Mouse (Mus musculus): ENCODE measurements around the gene Shisal2a. TPM values are rescaled to one million over a fixed set of nuclear protein-coding genes. Genes with fewer than 3 reads are reported as not detected.

Shisal2a gene
- 1.4 and 2.6 TPM in 2 replicates for polyA plus RNA-seq (2015; fragmentation: Nextera tagmentation; extraction: Ambion mirVana)

DNA sequence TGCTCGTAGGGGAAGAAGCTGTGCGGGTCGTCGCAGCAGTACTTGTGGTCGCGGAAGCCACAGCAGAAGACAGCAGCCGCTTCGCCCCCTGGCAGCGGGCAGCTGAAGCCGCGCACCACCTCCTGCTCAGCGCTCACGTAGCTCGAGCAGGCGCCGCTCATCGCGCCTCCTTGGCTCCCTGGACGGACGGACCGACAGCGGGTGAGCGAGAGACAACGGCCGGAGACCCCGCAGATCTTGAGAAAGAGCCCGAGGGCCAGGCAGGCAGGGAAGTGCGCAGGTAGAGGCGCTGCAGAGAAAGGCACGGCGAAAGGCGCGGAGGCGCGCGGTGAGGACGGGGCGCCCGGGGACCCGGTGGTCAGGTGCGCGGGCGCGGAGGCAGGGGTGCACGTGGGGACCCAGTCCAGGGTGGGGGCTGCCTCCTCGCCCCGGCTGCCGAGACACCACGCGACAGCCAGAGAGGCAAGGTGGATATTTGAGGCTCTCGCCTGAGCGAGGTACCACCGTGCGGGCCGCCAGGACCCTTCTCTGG, at the start of gene Shisal2a:
Gene Shisal2a, minus strand, starts transcription at position 167 of the 532 bp plus-strand sequence.
- peak within 1 kb of the TSS; percentile 51 for H3K4me3 ChIP-seq
- WGBS, result 1% methylated on average over 55 of the region's 55 CpGs

GRCm38 (mm10) chr4:108431561-108431936, 48.4 kb upstream of the Shisal2a start:
- no peaks in the 10 kb centered on the region for H3K36me3 ChIP-seq (ENCODE audit: poor library complexity, severe bottlenecking)
- ATAC-seq, result no peak
- H3K9ac ChIP-seq, result no peak overlapping the region
- H3K27ac ChIP-seq, result peak overlapping the region; percentile 87
- H3K27me3 ChIP-seq, result no peaks in the 10 kb centered on the region
- H3K4me2 ChIP-seq, result peak overlapping the region; percentile 24
- no peak overlapping the region for H3K4me3 ChIP-seq
- H3K9me3 ChIP-seq (replicated peaks), result no peaks in the 10 kb centered on the region
- H3K4me1 ChIP-seq, result peaks cover 33% of the 10 kb centered on the region
- WGBS, result 20% methylated on average over 2 of the region's 2 CpGs

More for the DNA sequence above, at the start of gene Shisal2a:
- Histone ChIP-seq H3K36me3 (ENCODE audit: poor library complexity, severe bottlenecking) (no peaks in the 10 kb centered on the region), H3K4me2 (peak within 1 kb of the TSS; percentile 78), H3K9me3 (replicated peaks) (no peaks in the 10 kb centered on the region), H3K27ac (no peak within 1 kb of the TSS), H3K27me3 (peaks cover 33% of the 10 kb centered on the region), H3K4me1 (peaks cover 14% of the 10 kb centered on the region), H3K9ac (peak within 1 kb of the TSS; percentile 72)
- ATAC-seq, result peak; percentile 46

DNA sequence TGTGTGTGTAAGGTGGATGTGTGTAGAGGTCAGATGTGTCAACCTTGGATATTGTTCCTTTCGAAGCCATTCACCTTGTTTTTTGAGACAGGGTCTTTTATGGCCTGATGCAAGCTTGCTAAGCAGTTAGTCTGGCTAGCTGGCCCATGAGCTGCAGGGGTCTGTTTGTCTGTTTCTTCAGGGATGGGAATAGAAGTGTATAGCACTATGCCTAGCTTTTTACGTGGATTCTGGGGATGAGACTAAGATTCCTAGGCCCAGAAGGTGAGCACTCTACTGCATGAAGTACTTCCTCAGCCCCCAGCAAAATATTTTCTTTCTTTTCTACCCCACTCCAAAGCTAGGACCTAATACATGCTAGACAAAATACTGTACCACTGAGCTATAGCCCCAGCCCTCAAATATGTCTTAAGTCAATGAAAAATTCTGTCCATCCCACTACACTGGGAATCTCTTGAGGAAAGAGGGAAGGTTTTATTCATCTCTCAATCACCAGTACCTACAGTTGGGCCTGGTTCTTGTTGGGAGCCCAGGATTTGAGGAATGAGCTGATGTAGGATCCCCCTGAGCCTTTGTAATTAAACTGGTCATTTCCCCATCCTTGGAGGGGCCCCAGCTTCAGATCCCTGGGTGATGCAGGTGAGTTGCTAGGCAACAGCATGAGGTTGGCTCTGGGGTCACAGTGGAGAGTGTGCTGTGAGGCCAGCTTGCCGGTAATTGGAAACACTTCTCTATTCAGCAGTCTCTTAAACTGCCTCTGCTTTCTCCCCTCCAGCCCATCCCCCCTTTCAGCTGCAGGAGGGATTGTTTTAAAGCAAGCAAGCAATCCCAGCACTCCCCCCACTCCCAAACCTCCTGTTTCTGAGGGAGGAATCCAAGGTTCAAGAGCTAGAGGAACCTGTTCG, 47.8 kb upstream of the Shisal2a start:
- H3K36me3 ChIP-seq (ENCODE audit: poor library complexity, severe bottlenecking), result no peaks in the 10 kb centered on the region
- peak overlapping the region; percentile 87 for H3K27ac ChIP-seq
- 8% methylated on average over 4 of the region's 4 CpGs for WGBS
- H3K9ac ChIP-seq, result no peak overlapping the region
- no peak overlapping the region for H3K4me3 ChIP-seq
- no peaks in the 10 kb centered on the region for H3K27me3 ChIP-seq
- H3K9me3 ChIP-seq (replicated peaks), result no peaks in the 10 kb centered on the region
- peak overlapping the region; percentile 24 for H3K4me2 ChIP-seq
- peaks cover 33% of the 10 kb centered on the region for H3K4me1 ChIP-seq
- ATAC-seq, result peak; percentile 92

DNA sequence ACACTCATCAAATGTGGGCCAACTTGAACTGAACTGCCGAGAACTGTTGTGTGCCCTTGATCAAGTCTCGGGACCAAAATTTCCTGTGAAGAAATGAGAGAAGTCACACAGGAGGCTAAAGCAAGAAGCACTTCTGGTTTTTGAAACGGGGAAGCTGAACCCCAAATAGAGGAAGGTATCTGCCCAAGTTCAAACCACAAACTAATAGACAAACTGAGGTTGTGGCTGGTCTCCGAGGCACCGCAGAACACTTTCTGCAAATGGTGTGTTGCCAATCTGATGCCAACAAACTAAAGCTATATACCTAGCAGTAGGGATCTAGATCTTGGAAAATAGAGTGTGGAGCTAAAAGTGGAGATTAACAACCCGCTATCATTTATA, 45.2 kb upstream of the Shisal2a start:
- peaks cover 29% of the 10 kb centered on the region for H3K4me1 ChIP-seq
- H3K27ac ChIP-seq, result no peak overlapping the region
- no peak overlapping the region for H3K4me3 ChIP-seq
- H3K4me2 ChIP-seq, result no peak overlapping the region
- H3K9ac ChIP-seq, result no peak overlapping the region
- no peak for ATAC-seq
- no peaks in the 10 kb centered on the region for H3K36me3 ChIP-seq (ENCODE audit: poor library complexity, severe bottlenecking)
- H3K9me3 ChIP-seq (replicated peaks), result no peaks in the 10 kb centered on the region
- no peaks in the 10 kb centered on the region for H3K27me3 ChIP-seq
- WGBS, result 87% methylated on average over 6 of the region's 6 CpGs

GRCm38 (mm10) chr4:108427719-108428340, 44.7 kb upstream of the Shisal2a start:
- Histone ChIP-seq H3K4me3 (no peak overlapping the region), H3K27me3 (no peaks in the 10 kb centered on the region), H3K9ac (no peak overlapping the region), H3K9me3 (replicated peaks) (no peaks in the 10 kb centered on the region), H3K27ac (no peak overlapping the region), H3K4me1 (peaks cover 24% of the 10 kb centered on the region), H3K4me2 (no peak overlapping the region), H3K36me3 (ENCODE audit: poor library complexity, severe bottlenecking) (no peaks in the 10 kb centered on the region)
- ATAC-seq, result no peak
- WGBS, result 82% methylated on average over 11 of the region's 11 CpGs

DNA sequence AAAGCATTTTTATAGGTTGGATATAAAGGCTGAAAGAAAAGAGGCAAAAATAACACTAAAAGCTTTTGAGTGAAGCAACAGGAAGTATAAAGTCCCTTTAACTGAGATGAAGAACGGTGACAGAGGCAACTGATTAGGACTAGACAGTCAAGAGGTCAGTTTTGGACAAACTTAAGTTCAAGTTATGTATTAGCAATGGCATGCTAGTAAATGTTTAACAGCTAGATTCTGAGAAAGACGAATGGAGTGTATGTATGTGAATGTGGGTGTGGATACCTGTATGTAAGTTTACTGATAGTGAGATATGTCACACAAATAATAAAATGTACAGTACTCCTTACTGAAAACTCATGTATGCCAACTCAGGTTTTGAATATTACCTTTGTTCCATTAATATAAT, 41.4 kb upstream of the Shisal2a start:
- Histone ChIP-seq H3K4me2 (no peak overlapping the region), H3K27me3 (no peaks in the 10 kb centered on the region), H3K4me3 (no peak overlapping the region), H3K27ac (no peak overlapping the region), H3K9ac (no peak overlapping the region), H3K36me3 (ENCODE audit: poor library complexity, severe bottlenecking) (no peaks in the 10 kb centered on the region), H3K4me1 (no peaks in the 10 kb centered on the region), H3K9me3 (replicated peaks) (no peaks in the 10 kb centered on the region)
- ATAC-seq, result no peak
- WGBS, result 91% methylated on average over 2 of the region's 2 CpGs

- ATAC-seq, result no peak
- 35% methylated on average over 8 of the region's 8 CpGs for WGBS
- no peak overlapping the region for H3K4me3 ChIP-seq
These were observed 24.5 kb upstream of the Shisal2a start for GRCm38 (mm10) chr4:108407621-108408020.

DNA sequence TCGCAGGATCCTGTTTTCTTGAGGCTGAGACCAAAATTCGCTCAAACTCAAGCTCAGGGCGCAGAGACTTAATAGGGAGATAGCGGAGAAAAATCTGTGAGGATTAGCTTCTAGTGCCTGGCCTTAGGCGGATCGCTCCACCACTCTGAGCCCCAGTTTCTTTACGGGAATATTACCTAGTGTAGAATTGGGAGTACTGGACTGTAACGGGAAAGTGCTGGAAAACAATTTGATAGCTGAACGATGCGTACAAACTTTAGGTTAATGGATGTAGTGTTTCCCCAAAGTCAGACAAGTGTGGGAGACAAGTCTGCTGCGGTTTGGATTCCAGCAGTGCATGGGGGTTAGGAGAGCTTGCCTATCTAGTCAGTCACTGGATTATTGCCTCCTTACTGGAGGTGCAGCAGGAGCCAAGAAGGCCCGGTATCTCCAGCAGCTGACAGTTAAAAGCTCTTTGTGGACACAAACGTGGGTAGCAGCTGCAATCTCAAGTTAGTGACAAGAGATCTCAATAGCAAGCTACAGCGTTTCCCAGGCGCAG, 23.8 kb upstream of the Shisal2a start, which contains the start of gene Gpx7:
Gene Gpx7, minus strand, starts transcription at position 101 of the 541 bp plus-strand sequence.
- peaks cover 19% of the 10 kb centered on the region for H3K4me1 ChIP-seq
- no peaks in the 10 kb centered on the region for H3K36me3 ChIP-seq (ENCODE audit: poor library complexity, severe bottlenecking)
- 8% methylated on average over 15 of the region's 15 CpGs for WGBS
- 0 out of 2 replicates have a peak within 1 kb of the TSS, but pooled peaks have one; percentile 6 for H3K27ac ChIP-seq
- no peaks in the 10 kb centered on the region for H3K27me3 ChIP-seq
- peak within 1 kb of the TSS; percentile 49 for H3K4me3 ChIP-seq
- peak within 1 kb of the TSS; percentile 78 for H3K9ac ChIP-seq
- no peaks in the 10 kb centered on the region for H3K9me3 ChIP-seq (replicated peaks)
- H3K4me2 ChIP-seq, result peak within 1 kb of the TSS; percentile 82
- ATAC-seq, result no peak

More at GRCm38 (mm10) chr4:108407621-108408020, 24.5 kb upstream of the Shisal2a start:
- Histone ChIP-seq H3K36me3 (ENCODE audit: poor library complexity, severe bottlenecking) (no peaks in the 10 kb centered on the region), H3K9ac (no peak overlapping the region), H3K27me3 (no peaks in the 10 kb centered on the region), H3K9me3 (replicated peaks) (no peaks in the 10 kb centered on the region), H3K4me2 (no peak overlapping the region), H3K27ac (no peak overlapping the region), H3K4me1 (peaks cover 19% of the 10 kb centered on the region)

DNA sequence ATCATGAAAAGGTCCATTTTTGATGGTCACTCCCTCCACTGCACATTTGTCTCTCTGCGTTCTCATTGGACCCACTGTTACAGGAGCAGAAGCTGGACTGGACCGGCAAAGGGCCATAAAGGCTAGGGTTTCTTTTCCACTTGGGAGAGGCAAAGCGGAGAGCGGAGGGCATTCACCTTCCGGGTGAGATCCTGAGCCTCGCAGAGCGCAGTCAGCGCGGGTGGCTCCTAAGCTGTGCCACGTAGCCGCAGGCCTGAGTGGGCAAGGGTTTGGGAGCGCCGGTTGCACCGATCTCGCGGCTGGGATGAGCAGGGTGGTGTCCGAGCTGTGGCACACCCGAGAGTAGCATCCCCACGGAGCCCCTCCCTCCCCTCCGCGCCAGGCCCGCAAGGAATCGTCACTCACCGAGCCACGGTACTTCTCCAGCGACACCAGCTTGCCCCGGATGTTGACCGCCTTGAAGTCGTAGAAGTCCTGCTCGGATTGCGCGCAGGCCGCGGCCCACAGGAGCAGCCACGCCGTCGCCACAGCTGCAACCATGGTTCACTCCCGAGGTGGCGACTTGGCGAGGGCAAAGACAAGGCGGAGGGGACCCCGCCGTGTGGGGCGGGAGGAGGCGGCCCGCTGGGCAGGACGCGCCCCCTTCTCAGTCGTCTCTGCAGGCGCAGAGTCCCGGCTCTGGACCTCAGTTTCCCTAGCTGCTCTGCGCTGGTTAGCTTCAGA, 23.1 kb upstream of the Shisal2a start:
- Histone ChIP-seq H3K36me3 (ENCODE audit: poor library complexity, severe bottlenecking) (no peaks in the 10 kb centered on the region), H3K9me3 (replicated peaks) (no peaks in the 10 kb centered on the region), H3K9ac (peak overlapping the region; percentile 78), H3K4me2 (peak overlapping the region; percentile 82), H3K4me3 (peak overlapping the region; percentile 49), H3K27ac (0 out of 2 replicates have a peak overlapping the region, but pooled peaks have one; percentile 6), H3K4me1 (peaks cover 19% of the 10 kb centered on the region), H3K27me3 (no peaks in the 10 kb centered on the region)
- peak; percentile 80 for ATAC-seq
- whole genome bisulfite sequencing, result 2% methylated on average over 51 of the region's 52 CpGs

- H3K9ac ChIP-seq, result no peak overlapping the region; the same call in 1 of the 2 replicates
- 83% methylated on average over 3 of the region's 3 CpGs for WGBS
- peak; percentile 68 for ATAC-seq
These were observed 22.6 kb upstream of the Shisal2a start for GRCm38 (mm10) chr4:108405766-108406137.

DNA sequence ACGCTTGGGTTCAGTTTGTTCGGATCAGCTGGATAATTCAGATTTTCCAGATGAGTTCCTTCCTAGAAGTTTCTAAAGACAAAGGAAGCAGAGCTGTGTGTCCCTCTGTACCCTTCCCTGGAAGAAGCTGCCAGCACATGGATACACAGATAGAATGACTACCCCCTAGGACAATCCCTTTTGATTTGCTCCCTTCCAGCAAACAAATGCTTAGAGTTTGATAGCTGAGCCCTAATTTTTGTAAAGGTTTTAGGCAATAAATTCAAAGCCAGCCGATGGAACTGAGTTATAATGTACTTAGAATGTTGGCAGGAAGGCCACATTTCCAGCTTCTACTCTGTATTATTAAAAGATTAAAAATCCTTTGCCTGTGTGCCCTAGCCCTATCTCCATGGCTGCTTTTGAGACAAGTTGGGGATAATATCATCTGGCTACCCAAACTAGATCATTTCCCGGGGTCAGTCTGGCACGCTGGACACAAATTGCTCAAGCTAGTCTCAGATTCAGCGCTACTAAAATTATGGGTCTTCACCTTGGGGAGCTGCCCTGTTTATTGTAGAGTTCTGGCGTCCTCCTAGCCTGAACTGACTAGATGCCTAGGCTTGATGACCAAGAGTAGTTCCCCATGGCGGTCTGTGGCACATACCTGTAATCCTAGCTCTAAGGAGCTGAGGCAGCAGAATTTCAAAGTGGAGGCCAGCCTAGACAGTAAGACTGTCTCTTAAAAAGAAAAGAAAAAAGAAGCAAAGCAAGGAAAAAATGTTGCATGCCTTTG, 20.9 kb upstream of the Shisal2a start:
- H3K36me3 ChIP-seq (ENCODE audit: poor library complexity, severe bottlenecking), result peaks cover 5% of the 10 kb centered on the region
- no peaks in the 10 kb centered on the region for H3K27me3 ChIP-seq
- H3K9ac ChIP-seq, result no peak overlapping the region
- H3K27ac ChIP-seq, result no peak overlapping the region
- no peak for ATAC-seq
- H3K9me3 ChIP-seq (replicated peaks), result no peaks in the 10 kb centered on the region
- H3K4me2 ChIP-seq, result no peak overlapping the region
- 85% methylated on average over 8 of the region's 8 CpGs for WGBS
- H3K4me3 ChIP-seq, result no peak overlapping the region
- peaks cover 19% of the 10 kb centered on the region for H3K4me1 ChIP-seq

More at GRCm38 (mm10) chr4:108405766-108406137, 22.6 kb upstream of the Shisal2a start:
- Histone ChIP-seq H3K4me1 (peaks cover 19% of the 10 kb centered on the region), H3K27ac (no peak overlapping the region), H3K4me3 (peak overlapping the region; percentile 49), H3K36me3 (ENCODE audit: poor library complexity, severe bottlenecking) (no peaks in the 10 kb centered on the region), H3K27me3 (no peaks in the 10 kb centered on the region), H3K4me2 (peak overlapping the region; percentile 82), H3K9me3 (replicated peaks) (no peaks in the 10 kb centered on the region)
